Mouse (Mus musculus) adrenal gland, postnatal 4 days (tissue): ENCODE measurements at regions not wholly inside any gene's neighbourhood (a gene's known extent, or its start where the extent isn't known, plus 50 kb on each side); places are given as distances from the start of the nearest gene placed in this dataset.

Experiments
- DNase-seq, 2 experiments: peaks; one replicate each; pipeline ENCODE4 v3.0.0; 2021 to 2022; ENCODE audit warnings: low spot score in 2 of 2, mixed read lengths in 2 of 2

DNA sequence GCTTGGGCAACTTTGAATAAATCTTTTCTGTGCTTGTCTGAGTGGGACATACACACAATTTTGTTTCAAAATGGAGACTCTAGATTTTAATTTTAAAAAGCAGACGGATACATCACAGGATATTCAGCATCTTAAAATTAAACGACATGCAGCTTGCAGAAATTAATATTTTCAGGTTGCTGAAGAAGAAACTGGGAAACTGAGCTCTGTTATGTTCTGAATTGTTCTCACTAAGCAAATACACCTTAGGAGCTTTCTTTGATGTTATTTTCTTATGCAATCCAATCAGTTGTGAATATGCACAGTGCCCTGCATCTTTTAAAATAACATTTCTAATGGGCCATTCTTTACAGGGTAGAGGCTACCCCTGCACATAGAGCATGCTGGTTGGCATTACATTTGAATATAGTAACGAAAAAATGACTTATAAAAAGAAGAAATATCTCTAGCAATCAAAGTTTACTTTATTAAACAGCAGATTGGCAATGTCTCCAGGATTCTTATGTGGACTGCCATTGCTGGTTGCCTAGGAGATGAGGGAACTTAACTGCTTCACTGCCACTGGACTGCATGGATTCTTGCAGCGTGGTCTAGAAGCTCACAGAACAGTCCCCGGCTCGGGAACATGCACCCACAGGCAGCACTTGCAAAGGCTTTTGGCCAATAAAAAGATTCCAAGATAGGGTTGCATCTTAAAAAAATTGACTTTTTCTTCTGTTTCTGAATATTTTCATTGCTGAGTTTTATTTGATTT is 279.7 kb downstream of the Sox11 start:
- DNase-seq = no peak

DNA sequence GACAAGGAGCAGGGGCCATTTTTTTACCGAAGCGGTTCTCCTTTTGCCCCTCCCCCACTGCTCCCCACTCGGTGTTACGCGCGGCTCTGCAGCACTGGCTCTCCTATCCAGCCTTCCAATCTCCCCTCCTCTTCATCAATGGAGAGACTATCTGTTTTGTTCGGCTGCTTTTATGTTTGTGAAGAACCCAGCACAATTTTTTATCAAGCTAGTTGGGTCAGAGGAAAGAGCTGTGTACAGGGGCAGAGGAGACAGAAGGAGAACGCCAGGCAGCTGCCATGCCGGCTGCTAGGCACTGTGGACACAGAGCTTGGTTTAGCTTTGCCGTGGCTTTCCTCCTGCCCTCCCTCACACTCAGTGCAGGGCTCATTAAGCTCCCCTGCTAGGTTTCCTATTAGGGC is 280.3 kb downstream of the Sox11 start:
- DNase-seq = no peak

DNA sequence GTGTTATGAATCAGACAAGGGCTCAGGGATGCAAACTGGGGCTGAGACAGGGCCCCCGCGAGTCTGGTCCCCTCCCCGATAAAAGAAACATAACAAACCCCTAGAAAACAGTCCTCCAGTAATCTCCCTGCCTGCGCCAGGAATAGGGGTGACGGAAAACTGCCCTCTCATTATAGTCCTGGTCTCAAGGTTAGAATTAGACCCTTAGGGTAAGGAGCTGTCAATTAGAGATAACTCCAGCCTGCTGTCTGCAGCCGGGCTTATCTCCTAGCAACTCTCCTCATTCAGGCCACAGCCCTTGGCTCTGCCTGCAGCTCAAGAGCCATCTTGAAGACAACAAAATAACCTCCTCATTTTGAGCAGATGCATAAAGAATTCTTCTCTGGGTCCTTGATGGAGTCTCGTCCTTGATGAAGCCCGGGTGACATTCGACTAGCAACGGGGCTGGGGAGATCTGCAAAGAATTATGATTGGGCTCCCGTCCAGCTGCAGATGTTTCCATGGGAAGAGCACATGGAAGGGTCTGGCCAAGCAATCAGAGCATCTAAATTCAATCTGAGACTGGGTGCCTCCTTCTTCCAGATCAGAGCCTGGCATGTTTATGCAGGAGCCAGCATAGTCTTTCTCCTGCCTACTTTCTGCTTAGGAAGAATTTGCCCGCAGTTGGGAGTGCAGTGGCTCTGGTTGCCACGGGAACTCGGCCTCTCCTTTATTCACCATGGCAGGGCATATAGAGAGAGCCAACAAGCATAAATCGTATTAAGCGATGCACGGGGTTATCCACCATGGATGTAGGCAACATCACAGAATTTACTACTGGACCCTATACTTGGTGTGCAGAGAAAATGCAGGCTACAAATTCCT is 281.2 kb downstream of the Sox11 start:
- no peak for DNase-seq

DNA sequence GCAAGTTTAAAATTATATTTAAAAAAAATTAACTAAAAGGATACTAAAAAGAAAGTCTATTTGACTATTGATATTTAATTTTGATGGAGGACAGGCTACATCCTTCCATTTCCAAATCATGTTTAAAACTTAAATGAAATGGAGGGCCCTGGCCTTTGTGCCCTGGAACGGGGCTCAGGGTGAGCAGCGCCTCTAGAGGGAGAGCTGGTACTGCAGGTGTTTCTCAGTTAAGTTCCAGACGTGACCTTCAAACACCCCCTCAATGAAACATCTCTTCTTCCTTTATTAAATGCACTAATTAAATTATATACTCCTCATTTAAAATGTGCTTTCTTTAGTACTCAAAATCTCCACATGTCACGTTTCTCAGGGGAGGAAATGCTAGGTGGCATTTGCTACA is 282.5 kb downstream of the Sox11 start:
- DNase-seq = no peak

DNA sequence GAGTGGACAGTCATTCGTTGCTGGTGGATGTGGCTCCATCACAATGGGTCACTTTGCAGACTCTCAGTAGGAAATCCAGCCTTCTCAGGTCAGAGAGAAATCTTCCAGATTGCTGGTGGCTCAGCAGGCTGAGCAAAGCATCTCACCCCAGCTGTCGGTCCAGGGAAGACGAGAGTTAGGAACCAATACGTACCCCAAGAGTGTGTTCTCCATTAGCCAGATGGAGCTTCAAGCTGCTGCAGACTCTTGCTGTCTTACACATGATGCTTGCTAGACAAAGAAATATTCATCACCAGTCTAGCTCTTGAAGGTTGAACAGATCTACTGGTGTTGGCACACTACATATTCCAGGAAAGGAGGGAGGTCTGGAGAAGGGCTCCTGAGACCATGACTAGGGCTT is 288.0 kb downstream of the Sox11 start:
- no peak for DNase-seq

DNA sequence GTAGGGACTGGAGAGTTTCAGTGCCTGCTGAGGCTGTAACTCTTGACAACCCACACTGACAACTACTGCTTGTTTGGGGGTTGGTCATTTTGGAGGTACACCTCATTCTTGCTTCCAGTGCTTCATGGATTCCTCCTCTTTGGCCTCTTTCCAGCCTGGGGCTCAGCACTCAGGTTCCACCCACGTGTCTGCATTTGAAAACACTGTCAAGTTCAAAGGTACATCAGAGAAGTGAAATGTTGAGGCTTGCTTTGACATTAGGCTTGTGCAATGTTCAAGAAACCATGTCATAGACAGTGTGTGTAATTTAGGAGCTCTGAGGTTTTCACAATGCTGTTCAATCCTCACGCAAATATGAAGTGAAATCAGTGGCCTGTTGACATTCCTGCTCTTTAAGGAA is 304.5 kb downstream of the Sox11 start:
- no peak for DNase-seq

DNA sequence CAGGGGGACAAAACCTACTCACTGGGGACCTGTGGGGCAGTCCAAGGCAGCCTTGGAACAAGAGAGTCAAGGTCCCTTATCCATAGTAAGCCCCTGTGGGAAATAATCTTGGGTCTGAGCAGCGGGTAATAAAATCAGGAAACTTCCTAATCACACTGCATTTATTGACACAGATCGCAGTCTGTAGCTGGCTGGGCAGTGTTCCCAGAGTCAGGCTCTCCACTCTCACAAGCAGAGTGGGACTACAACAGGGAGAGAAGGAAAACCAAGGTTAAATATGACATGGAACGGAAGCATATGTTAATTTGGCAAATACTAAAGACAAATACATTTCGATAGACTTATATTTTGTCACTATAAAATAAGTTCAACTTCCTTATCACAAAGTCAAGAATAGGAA is 322.6 kb downstream of the Sox11 start:
- DNase-seq = no peak

DNA sequence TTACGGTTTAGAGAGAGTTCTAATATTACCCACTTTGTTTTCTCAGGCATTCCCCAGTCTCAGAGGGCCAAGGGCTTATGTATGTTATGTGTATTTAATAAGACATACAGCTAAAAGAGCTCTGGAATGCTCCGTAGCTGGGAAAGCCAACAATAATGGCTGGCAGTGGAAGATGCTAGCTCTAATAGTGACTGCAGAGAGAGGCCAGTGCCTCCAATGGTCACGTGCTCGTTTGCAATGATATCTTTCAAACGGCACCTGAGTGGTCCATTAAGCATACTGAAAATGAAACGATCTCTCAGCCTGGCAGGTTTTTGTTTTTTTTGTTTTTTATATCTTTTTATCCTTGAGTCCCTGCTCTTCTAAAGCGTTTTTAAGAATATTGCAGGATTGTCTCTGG is 324.0 kb downstream of the Sox11 start:
- DNase-seq = no peak

DNA sequence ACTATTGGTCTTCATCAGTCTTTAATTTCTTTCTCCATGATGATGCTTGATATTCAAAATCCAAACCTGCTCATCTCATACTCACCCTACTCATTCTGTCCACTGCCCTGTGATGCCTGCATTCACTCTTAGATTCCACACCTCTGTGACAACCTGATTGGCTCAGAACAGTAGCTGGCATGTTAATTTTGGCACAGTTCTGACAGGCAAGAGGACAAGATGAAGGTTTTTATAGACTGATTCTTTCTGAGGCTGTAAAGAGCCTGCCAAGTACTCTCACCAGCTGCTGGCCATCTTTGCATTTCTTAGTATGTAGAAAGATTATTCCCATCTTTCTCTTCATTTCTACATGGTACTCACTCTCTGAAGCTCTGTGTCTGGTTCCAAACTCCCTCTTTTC is 343.1 kb downstream of the Sox11 start:
- no peak for DNase-seq

DNA sequence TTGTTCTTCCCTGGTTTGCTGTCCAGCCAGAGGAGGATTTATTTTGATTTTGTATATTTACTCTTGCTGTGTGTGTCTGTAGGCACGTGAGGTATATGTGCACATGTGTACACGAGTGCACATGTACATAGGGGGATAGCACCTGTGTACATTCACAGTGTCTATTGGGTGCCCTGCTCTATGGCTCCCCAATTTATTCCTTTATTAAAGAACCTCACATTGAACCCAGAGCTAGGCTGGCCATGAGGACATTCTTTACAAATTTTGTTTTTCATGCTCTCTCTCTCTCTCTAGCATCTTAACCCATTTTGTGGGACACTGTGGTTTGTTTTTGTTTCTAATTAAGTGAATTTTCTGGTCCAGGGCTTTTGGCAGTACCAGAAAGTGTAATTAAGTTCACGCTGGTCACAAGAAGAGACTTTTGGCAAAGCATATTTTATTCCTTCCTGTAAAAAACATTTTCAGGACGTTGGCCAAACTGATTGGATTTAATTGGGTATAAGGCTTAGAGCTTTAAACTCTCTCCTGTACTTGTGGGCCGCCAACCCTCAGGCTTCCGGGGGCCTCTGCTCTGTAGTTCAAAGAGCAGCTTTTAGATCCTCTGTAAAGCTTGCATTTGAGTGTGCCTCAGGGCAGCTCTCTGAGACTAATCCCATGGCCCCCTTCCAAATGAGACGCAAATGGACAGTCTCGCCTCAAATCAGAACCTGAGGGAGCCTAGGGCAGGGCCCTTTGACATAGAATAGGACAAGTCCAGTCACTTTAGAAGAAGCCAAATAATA is 365.9 kb downstream of the Sox11 start:
- no peak for DNase-seq

DNA sequence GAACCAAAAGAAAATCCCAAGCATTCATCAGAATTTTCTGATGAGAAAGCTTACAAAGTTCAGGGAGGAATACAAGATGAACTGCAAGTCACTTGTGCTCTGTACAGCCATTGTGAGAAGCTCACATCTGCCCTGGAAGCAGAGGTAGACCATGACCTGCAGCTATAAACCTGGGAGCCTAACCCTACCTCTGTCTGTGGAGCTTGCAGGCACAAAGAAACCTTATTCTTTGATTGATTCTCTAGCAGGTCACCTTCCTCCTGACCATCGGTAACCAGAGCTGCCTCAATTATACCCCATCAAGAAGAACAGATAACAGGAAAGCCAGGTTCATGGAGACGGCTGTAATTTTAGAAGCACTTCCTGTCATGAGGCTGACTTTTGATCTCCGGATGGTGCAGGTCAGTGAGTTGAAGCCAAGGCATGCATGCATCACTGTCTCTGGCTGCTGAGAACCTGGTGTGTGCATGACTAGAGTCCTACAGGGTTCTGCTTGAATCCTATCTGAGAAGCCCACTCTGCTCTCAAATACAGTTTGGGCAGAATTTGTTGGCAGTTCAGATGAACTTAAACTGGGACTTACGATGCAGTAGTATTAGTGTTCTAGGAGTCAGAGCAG is 369.8 kb downstream of the Sox11 start:
- DNase-seq = no peak

DNA sequence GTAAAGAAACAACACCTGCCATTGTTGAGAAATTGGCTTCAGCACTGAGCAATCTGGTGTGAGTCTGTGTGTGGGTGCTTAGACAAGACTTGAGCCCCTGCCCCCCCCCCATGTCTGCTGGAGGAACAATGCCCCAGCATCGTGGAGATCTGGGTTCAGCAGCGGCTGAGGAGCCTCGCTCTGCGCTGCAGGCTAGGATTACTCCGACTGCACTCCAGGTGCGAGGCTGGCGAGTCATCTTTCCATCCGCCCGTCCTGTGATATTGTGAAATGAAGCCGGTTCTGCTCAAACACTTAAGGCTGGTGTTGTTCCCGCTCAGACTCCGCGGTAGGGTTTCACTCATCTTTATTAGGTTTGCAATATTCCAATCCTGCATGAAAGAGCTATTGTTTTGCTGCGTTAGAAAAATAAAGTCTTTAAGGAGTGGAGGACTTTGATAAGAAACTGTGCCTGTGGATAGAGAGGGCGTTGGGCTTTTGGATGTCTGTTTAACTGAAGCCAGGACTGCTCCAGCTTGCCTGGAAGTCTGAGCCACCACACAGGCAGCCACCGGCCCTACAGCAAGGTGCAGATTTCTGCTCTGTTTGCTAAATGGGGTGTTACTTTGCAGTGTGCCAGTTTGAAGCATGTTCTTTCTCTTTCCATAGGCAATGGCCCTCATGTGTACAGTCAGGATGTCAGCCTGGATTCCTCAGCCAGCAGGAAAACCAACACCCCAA is 375.2 kb downstream of the Sox11 start:
- DNase-seq = no peak

DNA sequence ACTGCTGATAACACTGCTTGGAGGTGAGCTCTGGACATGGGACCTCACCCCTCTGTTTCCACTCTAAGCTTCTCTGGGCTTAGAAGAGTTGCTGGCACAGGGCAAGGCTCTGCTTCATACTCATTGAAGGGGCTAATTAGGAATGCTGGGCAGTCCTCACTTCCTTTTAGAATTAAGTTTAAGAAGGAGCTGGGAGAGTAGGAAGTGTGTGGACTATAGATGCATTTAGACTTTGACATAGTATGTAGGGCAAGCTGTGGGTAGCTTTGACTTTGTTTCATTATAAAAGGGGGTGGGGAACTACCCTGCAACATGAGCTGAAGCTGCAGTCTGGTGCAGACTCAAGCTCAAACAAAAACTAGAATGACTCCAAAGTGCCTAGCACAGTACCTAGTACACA is 378.5 kb downstream of the Sox11 start:
- no peak for DNase-seq

DNA sequence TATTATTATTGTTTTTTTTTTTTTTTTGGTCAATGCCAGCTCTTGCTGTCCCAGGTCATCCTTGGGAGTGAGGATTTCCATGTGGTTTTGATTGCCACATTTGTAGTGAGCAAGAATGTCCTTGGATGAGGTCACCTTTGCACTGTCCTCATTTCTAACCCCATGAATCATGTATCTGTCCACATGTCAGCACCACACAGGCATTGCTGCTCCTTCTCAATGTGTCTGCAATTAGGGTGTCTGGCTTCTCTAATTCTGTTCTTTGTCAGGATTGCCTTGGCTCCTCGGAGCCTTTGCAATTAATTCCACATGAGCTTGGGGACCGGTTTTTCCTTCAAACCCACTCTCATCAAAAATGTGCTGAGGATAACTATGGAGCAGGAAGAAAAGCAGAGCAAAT is 402.5 kb downstream of the Sox11 start:
- no peak for DNase-seq

DNA sequence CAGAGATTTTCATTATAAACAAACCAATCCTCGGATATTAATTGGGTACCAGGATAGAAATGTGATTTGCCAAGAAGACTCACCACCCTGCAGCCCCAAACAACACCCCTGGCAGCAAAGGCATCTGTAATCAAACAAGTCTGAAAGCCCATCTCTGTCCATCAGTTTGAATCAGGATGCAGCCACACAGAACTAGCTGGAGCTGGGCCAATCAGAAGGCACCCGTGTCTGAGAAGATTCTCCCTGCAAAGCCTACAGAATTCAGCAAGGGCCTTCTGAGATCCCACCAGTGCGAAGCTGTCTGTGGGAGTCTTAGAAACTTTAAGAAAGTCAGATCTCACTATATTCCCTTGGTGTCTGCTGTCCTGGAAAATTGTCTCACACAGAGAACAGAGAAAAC is 404.5 kb downstream of the Sox11 start:
- DNase-seq = no peak

DNA sequence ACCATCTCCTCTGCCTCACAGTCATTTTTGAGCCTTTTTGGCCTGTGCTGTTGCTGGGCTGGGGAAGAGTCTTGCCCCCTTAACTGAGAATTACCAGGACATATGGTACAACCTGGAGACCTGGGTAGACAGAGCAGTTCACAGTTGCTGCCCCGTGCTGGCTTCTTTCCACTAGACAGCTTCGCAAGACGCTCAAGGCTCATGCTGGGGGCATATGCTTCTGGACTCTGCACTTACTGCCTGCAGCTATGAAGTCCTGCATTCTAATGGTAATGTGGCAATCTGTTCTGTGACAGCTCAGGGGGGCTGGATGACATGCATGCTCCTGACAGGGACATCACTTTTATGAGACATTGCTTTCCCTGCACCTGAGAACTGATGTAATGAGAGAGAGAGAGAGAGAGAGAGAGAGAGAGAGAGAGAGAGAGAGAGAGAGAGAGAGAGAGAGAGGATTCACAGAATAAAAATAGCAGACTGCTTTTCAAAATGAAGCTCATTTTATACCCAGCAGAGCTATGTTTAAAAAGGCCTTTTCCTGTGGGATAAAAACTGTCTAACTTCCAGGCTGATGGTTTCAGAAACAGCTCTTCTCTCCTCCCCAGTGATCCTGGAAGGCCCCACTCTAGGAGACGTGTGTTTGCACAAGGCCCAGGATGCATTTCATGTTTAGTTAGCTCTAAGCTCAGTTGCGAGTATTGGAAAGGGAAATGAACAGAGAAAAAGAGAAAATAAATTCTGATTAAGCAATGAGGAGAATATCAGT is 405.5 kb downstream of the Sox11 start:
- DNase-seq = no peak

DNA sequence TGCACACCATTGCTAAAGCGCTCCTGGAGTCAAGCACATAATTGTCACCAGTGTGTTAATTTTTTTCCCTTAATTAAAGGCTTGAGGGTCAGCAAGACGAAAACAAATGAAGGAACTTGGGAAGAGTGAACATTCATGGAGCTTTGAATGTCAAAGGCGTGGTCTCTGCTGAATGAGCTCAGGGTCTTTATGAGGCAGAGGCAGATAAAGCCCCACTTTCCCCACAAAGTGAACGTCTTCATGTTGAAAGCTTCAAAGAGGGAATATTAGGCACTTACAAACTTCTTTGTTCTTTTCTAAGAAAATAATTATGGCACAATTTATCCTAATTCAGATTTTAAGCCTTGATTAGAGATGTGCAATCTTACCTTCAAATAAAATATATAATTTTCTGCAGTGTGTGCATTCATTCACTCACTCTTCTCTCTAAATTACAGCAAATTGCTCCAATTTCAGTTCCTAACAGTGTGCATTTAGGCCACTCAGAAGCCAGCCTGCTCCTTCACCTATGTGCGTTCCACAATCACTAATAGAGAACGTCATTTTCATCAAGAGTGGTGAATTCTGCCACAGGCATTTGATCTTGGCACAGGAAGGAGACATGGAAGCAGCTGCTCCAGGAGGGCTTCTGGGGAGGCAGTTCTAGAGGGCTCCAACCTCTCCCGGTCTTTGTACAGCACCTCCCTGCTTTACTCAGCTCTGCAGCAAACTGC is 412.1 kb downstream of the Sox11 start:
- DNase-seq = no peak

DNA sequence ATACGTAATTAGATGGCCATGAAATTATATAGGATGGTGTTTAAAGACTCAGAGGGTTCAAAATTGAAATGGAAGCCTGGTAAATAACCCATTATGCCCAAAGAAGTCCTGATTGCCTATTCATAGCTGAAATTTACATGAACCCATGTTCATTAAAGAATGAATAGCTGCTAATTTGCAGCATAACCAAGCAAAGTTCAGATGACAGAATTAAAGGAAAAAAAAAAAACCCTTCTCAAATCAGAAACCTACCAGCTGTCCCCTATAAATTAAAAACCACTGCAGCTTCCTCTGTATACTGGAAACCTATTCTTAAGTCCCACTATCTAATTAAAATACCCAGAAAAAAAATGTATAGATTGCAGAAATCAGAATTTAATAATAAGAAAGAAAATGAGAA is 436.2 kb downstream of the Sox11 start:
- no peak for DNase-seq

DNA sequence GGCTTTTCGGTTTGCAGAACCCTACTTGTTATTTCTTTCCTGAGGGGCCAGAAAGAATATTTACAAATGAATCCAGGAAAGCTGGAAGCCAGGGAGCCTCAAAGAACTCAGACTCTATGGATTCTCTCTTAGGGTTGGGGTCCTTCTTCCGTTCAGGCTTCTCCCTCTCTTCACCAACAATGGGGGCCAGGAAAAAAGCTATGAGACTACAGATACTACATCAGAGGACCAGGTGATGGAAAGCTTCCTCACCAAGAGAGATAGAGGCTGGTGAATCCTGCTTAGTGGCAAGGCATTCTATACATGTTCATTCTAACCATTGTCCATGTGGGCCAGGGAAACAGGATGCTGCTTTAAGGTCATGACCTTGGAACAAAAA is 434.9 kb downstream of the Cmpk2 start:
- no peak for DNase-seq
